Mouse (Mus musculus): ENCODE results near the gene Iqgap3. TPM values are rescaled to one million over a fixed set of nuclear protein-coding genes. Genes with fewer than 3 reads are reported as not detected.

Gene Iqgap3
- polyA plus RNA-seq, 1 experiment from 2014 or later, result 26.8 TPM

GRCm38 (mm10) chr3:88147866-88148265 is 66.1 kb downstream of the Iqgap3 start:
- Histone ChIP-seq H3K4me2 (ENCODE audit: low read depth, low read length, severe bottlenecking) (no peak overlapping the region), H3K9me3 (ENCODE audit: control insufficient read depth, low read length) (no peaks in the 10 kb centered on the region), H3K9ac (ENCODE audit: low read length) (no peak overlapping the region), H3K4me3 (ENCODE audit: low read depth, low read length) (no peak overlapping the region), H3K27ac (ENCODE audit: low read depth, low read length) (no peak overlapping the region), H3K36me3 (ENCODE audit: control insufficient read depth, insufficient read depth, low read length) (no peaks in the 10 kb centered on the region), H3K27me3 (ENCODE audit: control insufficient read depth, insufficient read depth, low read length) (no peaks in the 10 kb centered on the region), H3K4me1 (replicated peaks; ENCODE audit: control insufficient read depth, insufficient read depth, low read length) (peaks cover 62% of the 10 kb centered on the region)
- WGBS, result 62% methylated on average over 1 of the region's 1 CpGs
- ATAC-seq (replicated peaks; ENCODE audit: low FRiP score), result no peak
- no peak for DNase-seq (ENCODE audit: low spot score)

DNA sequence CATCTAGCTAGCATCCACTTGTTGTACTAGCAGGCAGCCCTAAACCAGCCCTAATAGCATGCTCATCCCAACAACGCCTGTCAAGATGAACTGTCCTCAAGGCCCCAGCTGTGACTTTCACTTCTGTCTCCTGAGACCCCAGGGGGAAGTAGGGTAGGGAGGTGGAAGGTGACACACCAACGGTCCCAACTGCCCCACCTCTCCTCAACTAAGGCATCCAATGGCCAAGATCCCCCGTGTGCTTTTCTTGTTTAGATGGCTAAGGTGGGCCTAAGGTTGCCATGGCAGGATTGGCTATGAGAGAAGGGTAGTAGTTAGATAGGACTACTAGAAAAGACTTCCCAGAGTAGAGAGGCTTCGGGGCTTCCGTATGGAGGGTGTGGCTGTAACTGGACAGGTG is 66.6 kb downstream of the Iqgap3 start:
- no peak overlapping the region for H3K4me3 ChIP-seq (ENCODE audit: low read depth, low read length)
- DNase-seq (ENCODE audit: low spot score), result no peak
- H3K9ac ChIP-seq (ENCODE audit: low read length), result no peak overlapping the region
- H3K36me3 ChIP-seq (ENCODE audit: control insufficient read depth, insufficient read depth, low read length), result no peaks in the 10 kb centered on the region
- H3K27ac ChIP-seq (ENCODE audit: low read depth, low read length), result no peak overlapping the region
- no peaks in the 10 kb centered on the region for H3K9me3 ChIP-seq (ENCODE audit: control insufficient read depth, low read length)
- H3K4me1 ChIP-seq (replicated peaks; ENCODE audit: control insufficient read depth, insufficient read depth, low read length), result peaks cover 59% of the 10 kb centered on the region
- H3K4me2 ChIP-seq (ENCODE audit: low read depth, low read length, severe bottlenecking), result no peak overlapping the region
- WGBS, result 86% methylated on average over 5 of the region's 5 CpGs
- ATAC-seq (replicated peaks; ENCODE audit: low FRiP score), result no peak
- H3K27me3 ChIP-seq (ENCODE audit: control insufficient read depth, insufficient read depth, low read length), result no peaks in the 10 kb centered on the region

GRCm38 (mm10) chr3:88148776-88149509 is 67.2 kb downstream of the Iqgap3 start:
- H3K9ac ChIP-seq (ENCODE audit: low read length), result no peak overlapping the region
- 73% methylated on average over 4 of the region's 4 CpGs for WGBS
- no peaks in the 10 kb centered on the region for H3K9me3 ChIP-seq (ENCODE audit: control insufficient read depth, low read length)
- H3K36me3 ChIP-seq (ENCODE audit: control insufficient read depth, insufficient read depth, low read length), result no peaks in the 10 kb centered on the region
- no peak for ATAC-seq (replicated peaks; ENCODE audit: low FRiP score)
- peak overlapping the region; percentile 81 for H3K27ac ChIP-seq (ENCODE audit: low read depth, low read length)
- H3K27me3 ChIP-seq (ENCODE audit: control insufficient read depth, insufficient read depth, low read length), result no peaks in the 10 kb centered on the region
- H3K4me2 ChIP-seq (ENCODE audit: low read depth, low read length, severe bottlenecking), result 0 out of 2 replicates have a peak overlapping the region, but pooled peaks have one; percentile 31
- DNase-seq (ENCODE audit: low spot score), result no peak
- no peak overlapping the region for H3K4me3 ChIP-seq (ENCODE audit: low read depth, low read length)
- H3K4me1 ChIP-seq (replicated peaks; ENCODE audit: control insufficient read depth, insufficient read depth, low read length), result peaks cover 56% of the 10 kb centered on the region

DNA sequence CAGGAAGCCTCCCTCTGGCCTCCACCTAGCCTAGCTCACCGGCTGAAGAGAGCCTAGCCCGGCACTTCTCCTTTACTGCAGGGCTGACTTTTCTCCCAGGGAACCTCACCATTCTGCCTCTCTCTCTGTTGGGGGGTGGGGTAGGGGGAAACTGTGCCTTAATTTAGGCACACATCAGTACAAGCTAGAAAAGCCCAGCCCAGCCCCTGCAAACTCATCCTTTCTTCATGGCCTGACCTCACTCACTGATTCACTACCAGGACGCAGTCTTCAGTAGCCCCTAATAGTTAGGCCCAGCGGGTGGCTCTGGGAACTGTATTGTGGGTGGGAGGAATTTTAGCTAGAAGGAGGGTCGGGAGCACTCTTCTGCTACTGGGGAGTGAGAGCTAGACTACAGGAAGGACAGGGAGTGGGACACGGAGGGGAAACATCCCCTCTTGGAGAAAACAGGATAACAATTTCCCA is 67.8 kb downstream of the Iqgap3 start:
- Histone ChIP-seq H3K4me2 (ENCODE audit: low read depth, low read length, severe bottlenecking) (peak overlapping the region; percentile 31; the same call in 1 of the 2 replicates), H3K9me3 (ENCODE audit: control insufficient read depth, low read length) (no peaks in the 10 kb centered on the region), H3K4me3 (ENCODE audit: low read depth, low read length) (no peak overlapping the region), H3K9ac (ENCODE audit: low read length) (peak overlapping the region; percentile 39), H3K36me3 (ENCODE audit: control insufficient read depth, insufficient read depth, low read length) (no peaks in the 10 kb centered on the region), H3K27me3 (ENCODE audit: control insufficient read depth, insufficient read depth, low read length) (no peaks in the 10 kb centered on the region), H3K27ac (ENCODE audit: low read depth, low read length) (peak overlapping the region; percentile 81), H3K4me1 (replicated peaks; ENCODE audit: control insufficient read depth, insufficient read depth, low read length) (peaks cover 50% of the 10 kb centered on the region)
- DNase-seq (ENCODE audit: low spot score), result no peak
- WGBS, result 16% methylated on average over 6 of the region's 6 CpGs
- no peak for ATAC-seq (replicated peaks; ENCODE audit: low FRiP score)

- Histone ChIP-seq H3K9me3 (ENCODE audit: control insufficient read depth, low read length) (no peaks in the 10 kb centered on the region), H3K4me2 (ENCODE audit: low read depth, low read length, severe bottlenecking) (peak overlapping the region; percentile 31; the same call in 1 of the 2 replicates), H3K27ac (ENCODE audit: low read depth, low read length) (peak overlapping the region; percentile 81), H3K36me3 (ENCODE audit: control insufficient read depth, insufficient read depth, low read length) (no peaks in the 10 kb centered on the region), H3K27me3 (ENCODE audit: control insufficient read depth, insufficient read depth, low read length) (no peaks in the 10 kb centered on the region), H3K9ac (ENCODE audit: low read length) (peak overlapping the region; percentile 39), H3K4me1 (replicated peaks; ENCODE audit: control insufficient read depth, insufficient read depth, low read length) (peaks cover 43% of the 10 kb centered on the region), H3K4me3 (ENCODE audit: low read depth, low read length) (no peak overlapping the region)
- DNase-seq (ENCODE audit: low spot score) (peak; percentile 78), ATAC-seq (replicated peaks; ENCODE audit: low FRiP score) (peak; percentile 57)
- WGBS, result 22% methylated on average over 13 of the region's 14 CpGs
Observed at GRCm38 (mm10) chr3:88150061-88150998, 68.6 kb downstream of the Iqgap3 start.

DNA sequence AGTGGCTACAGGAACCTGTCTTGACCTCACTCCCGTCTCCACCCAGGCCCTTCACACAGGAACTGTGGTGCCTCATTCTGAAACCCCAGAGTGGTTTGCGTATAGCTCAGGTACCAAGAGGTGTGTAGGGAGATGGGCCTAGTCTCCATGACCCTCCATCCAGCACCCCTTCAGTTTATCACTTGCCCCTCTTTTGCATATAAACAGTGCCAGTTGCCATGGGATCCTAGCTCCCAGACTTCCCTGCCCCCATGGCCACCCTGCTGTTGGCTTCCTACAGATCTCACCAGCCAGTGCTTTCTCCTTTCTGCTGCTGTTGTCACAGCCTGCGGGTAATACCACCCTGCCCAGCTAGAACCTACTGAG is 69.2 kb downstream of the Iqgap3 start:
- H3K4me2 ChIP-seq (ENCODE audit: low read depth, low read length, severe bottlenecking), result no peak overlapping the region
- H3K4me1 ChIP-seq (replicated peaks; ENCODE audit: control insufficient read depth, insufficient read depth, low read length), result peaks cover 39% of the 10 kb centered on the region
- H3K9me3 ChIP-seq (ENCODE audit: control insufficient read depth, low read length), result no peaks in the 10 kb centered on the region
- 61% methylated on average over 3 of the region's 3 CpGs for WGBS
- ATAC-seq (replicated peaks; ENCODE audit: low FRiP score), result no peak
- 0 out of 2 replicates have a peak overlapping the region, but pooled peaks have one; percentile 20 for H3K9ac ChIP-seq (ENCODE audit: low read length)
- H3K27me3 ChIP-seq (ENCODE audit: control insufficient read depth, insufficient read depth, low read length), result no peaks in the 10 kb centered on the region
- peak overlapping the region; percentile 81 for H3K27ac ChIP-seq (ENCODE audit: low read depth, low read length)
- H3K36me3 ChIP-seq (ENCODE audit: control insufficient read depth, insufficient read depth, low read length), result no peaks in the 10 kb centered on the region; the same call in 1 of the 2 replicates
- DNase-seq (ENCODE audit: low spot score), result no peak
- H3K4me3 ChIP-seq (ENCODE audit: low read depth, low read length), result no peak overlapping the region

DNA sequence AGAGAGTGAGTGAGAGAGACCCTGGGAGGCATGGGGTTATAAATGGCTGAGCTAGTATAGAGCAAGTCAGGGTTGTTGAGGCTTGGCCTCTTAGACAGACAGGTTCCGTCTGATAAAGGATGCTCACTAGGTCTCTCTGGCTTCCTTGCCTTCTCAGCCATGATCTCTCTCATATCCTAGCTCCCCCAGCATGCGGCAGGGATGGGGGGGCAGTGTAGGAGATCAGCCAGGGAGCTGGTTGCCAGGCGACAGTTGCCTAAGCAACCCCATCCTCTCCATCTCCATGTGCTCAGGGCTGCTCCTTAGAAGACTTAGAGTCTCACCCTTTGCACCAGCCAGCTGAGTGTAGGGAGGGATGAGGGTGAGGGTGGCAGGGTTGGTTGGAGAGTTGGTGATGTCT is 70.3 kb downstream of the Iqgap3 start:
- Histone ChIP-seq H3K9ac (ENCODE audit: low read length) (peak overlapping the region; percentile 3; the same call in 1 of the 2 replicates), H3K9me3 (ENCODE audit: control insufficient read depth, low read length) (no peaks in the 10 kb centered on the region), H3K27me3 (ENCODE audit: control insufficient read depth, insufficient read depth, low read length) (no peaks in the 10 kb centered on the region), H3K4me1 (replicated peaks; ENCODE audit: control insufficient read depth, insufficient read depth, low read length) (peaks cover 32% of the 10 kb centered on the region), H3K36me3 (ENCODE audit: control insufficient read depth, insufficient read depth, low read length) (no peaks in the 10 kb centered on the region; the same call in 1 of the 2 replicates), H3K27ac (ENCODE audit: low read depth, low read length) (peak overlapping the region; percentile 50; the same call in 1 of the 2 replicates), H3K4me2 (ENCODE audit: low read depth, low read length, severe bottlenecking) (no peak overlapping the region), H3K4me3 (ENCODE audit: low read depth, low read length) (no peak overlapping the region)
- WGBS, result 45% methylated on average over 3 of the region's 3 CpGs
- ATAC-seq (replicated peaks; ENCODE audit: low FRiP score) (peak; percentile 71; the same call in 1 of the 2 replicates), DNase-seq (ENCODE audit: low spot score) (peak; percentile 76)

DNA sequence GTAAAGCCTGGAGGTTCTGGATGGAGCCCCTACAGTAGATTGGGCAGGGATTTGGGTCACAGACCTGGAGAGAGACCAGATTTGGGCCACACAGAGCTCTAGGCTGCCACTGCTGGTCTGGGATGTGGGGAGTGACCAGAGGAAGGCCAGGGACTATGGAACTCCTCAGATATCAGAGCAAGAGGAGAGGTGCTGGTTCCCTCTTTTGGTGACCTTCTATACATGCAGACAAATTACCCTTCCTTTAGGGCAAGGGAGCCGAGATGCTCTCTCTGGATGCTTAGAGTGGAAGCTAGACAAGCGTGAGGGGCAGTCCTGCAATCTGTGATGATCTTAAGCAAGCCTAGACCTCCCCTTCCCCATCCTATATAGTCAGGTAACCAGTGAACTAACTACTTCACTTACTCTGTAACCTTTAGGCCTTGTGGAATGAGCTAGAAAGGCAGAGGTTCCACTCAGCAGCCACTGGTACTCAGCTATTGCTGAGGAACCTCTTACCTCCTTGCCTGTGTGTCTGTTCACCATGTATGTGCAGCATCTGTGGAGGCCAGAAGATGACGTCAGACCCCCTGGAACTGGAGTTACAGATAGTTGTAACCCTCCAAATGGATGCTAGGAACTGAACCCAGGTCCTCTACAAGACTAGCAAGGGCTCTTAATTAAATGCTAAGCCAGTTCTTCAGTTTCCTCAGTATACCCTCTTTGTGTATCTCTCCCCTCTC is 71.7 kb downstream of the Iqgap3 start:
- Histone ChIP-seq H3K27ac (ENCODE audit: low read depth, low read length) (no peak overlapping the region), H3K9me3 (ENCODE audit: control insufficient read depth, low read length) (no peaks in the 10 kb centered on the region), H3K4me3 (ENCODE audit: low read depth, low read length) (no peak overlapping the region), H3K4me1 (replicated peaks; ENCODE audit: control insufficient read depth, insufficient read depth, low read length) (peaks cover 32% of the 10 kb centered on the region), H3K27me3 (ENCODE audit: control insufficient read depth, insufficient read depth, low read length) (no peaks in the 10 kb centered on the region), H3K9ac (ENCODE audit: low read length) (no peak overlapping the region), H3K4me2 (ENCODE audit: low read depth, low read length, severe bottlenecking) (no peak overlapping the region), H3K36me3 (ENCODE audit: control insufficient read depth, insufficient read depth, low read length) (no peaks in the 10 kb centered on the region; the same call in 1 of the 2 replicates)
- no peak for DNase-seq (ENCODE audit: low spot score)
- WGBS, result 89% methylated on average over 3 of the region's 3 CpGs
- no peak for ATAC-seq (replicated peaks; ENCODE audit: low FRiP score)
